18 mouse cellular contexts compared by ENCODE assay signal in genomic region chr9:27477079-27477687, GRCm38 (mm10).
DNase-seq lines count a peak whose midpoint lies in the region; ATAC-seq lines count a peak whose summit lies in the region.
"Had no signal": no experiment of that assay in that cellular context is flagged by ENCODE, and none has a peak within 500 bp of the region (broad histone marks: within the 10 kb centered on the region; RNA-seq: fewer than 3 reads in every experiment).

No protein-coding gene starts in this region.

- H3K9ac ChIP-seq in forebrain, embryonic 15.5 days (replicated peaks) = no peak overlapping the region
- H3K9ac ChIP-seq in forebrain, embryonic 12.5 days = no peak overlapping the region
- H3K9ac ChIP-seq in midbrain, embryonic 11.5 days (ENCODE audit: low read length) = no peak overlapping the region
- no peak overlapping the region for H3K9ac ChIP-seq in hindbrain, embryonic 15.5 days
- no peak overlapping the region for H3K9ac ChIP-seq in neural tube, embryonic 15.5 days (replicated peaks)
- H3K9ac ChIP-seq: heart, embryonic 13.5 days; stomach, embryonic 15.5 days had no signal

- no peaks in the 10 kb centered on the region for H3K9me3 ChIP-seq in forebrain, embryonic 15.5 days
- H3K9me3 ChIP-seq in forebrain, embryonic 12.5 days = no peaks in the 10 kb centered on the region
- H3K9me3 ChIP-seq in midbrain, embryonic 11.5 days (ENCODE audit: control insufficient read depth, low read length) = no peaks in the 10 kb centered on the region
- no peaks in the 10 kb centered on the region for H3K9me3 ChIP-seq in midbrain, embryonic 10.5 days (replicated peaks)
- no peaks in the 10 kb centered on the region for H3K9me3 ChIP-seq in hindbrain, embryonic 15.5 days
- no peaks in the 10 kb centered on the region for H3K9me3 ChIP-seq in neural tube, embryonic 15.5 days (replicated peaks)
- H3K9me3 ChIP-seq: heart, embryonic 13.5 days; stomach, embryonic 15.5 days had no signal

- H3K4me2 ChIP-seq in forebrain, embryonic 15.5 days (replicated peaks) = no peak overlapping the region
- H3K4me2 ChIP-seq in forebrain, embryonic 12.5 days = no peak overlapping the region
- H3K4me2 ChIP-seq in midbrain, embryonic 11.5 days = no peak overlapping the region
- H3K4me2 ChIP-seq in hindbrain, embryonic 15.5 days = no peak overlapping the region
- no peak overlapping the region for H3K4me2 ChIP-seq in neural tube, embryonic 15.5 days
- H3K4me2 ChIP-seq: heart, embryonic 13.5 days; stomach, embryonic 15.5 days had no signal

- no peaks in the 10 kb centered on the region for H3K36me3 ChIP-seq in forebrain, embryonic 15.5 days
- H3K36me3 ChIP-seq in forebrain, embryonic 12.5 days (replicated peaks) = no peaks in the 10 kb centered on the region
- no peaks in the 10 kb centered on the region for H3K36me3 ChIP-seq in midbrain, embryonic 11.5 days (ENCODE audit: control insufficient read depth, insufficient read depth, low read length)
- H3K36me3 ChIP-seq in midbrain, embryonic 10.5 days = no peaks in the 10 kb centered on the region
- no peaks in the 10 kb centered on the region for H3K36me3 ChIP-seq in hindbrain, embryonic 15.5 days
- H3K36me3 ChIP-seq in neural tube, embryonic 15.5 days = no peaks in the 10 kb centered on the region
- H3K36me3 ChIP-seq: heart, embryonic 13.5 days; stomach, embryonic 15.5 days had no signal

- 49% methylated on average over 4 of the region's 4 CpGs for WGBS in forebrain, embryonic 15.5 days
- 63% methylated on average over 4 of the region's 4 CpGs for WGBS in forebrain, embryonic 12.5 days
- WGBS in midbrain, embryonic 11.5 days = 71% methylated on average over 4 of the region's 4 CpGs
- WGBS in midbrain, embryonic 10.5 days = 71% methylated on average over 4 of the region's 4 CpGs
- WGBS in hindbrain, embryonic 15.5 days = 34% methylated on average over 4 of the region's 4 CpGs
- WGBS in neural tube, embryonic 15.5 days = 28% methylated on average over 4 of the region's 4 CpGs

- ATAC-seq in forebrain, embryonic 15.5 days (replicated peaks) = 0 out of 2 replicates have a peak, but pooled peaks have one; percentile 13
- no peak for ATAC-seq in forebrain, embryonic 12.5 days (ENCODE audit: low FRiP score)
- no peak for ATAC-seq in midbrain, embryonic 11.5 days (ENCODE audit: low FRiP score)
- ATAC-seq in hindbrain, embryonic 15.5 days (ENCODE audit: low FRiP score, low read depth) = peak; percentile 68; the same call in 1 of the 2 replicates
- peak; percentile 68; the same call in 1 of the 2 replicates for ATAC-seq in neural tube, embryonic 15.5 days (ENCODE audit: low FRiP score)
- ATAC-seq in monocyte, adult 5-6 weeks (replicated peaks; ENCODE audit: insufficient number of reproducible peaks, low FRiP score, low TSS enrichment, poor library complexity, severe bottlenecking) = no peak

- DNase-seq in midbrain, embryonic 11.5 days (ENCODE audit: low spot score, missing footprints) = peak; percentile 47
- no peak for DNase-seq in midbrain, embryonic 10.5 days (ENCODE audit: low spot score)
- DNase-seq in kidney, postnatal 10 days = no peak
- DNase-seq: adrenal gland, postnatal 25 days; gastrocnemius, postnatal 36 days; kidney, adult 2 months; kidney, postnatal 4 days; lung, postnatal 36 days; right cerebral cortex, adult 18-20 months; spleen, adult 18-20 months had no signal

- H3K27ac ChIP-seq in forebrain, embryonic 15.5 days (replicated peaks) = peak overlapping the region; percentile 43
- no peak overlapping the region for H3K27ac ChIP-seq in forebrain, embryonic 12.5 days
- H3K27ac ChIP-seq in midbrain, embryonic 11.5 days (ENCODE audit: low read depth, low read length) = no peak overlapping the region
- no peak overlapping the region for H3K27ac ChIP-seq in midbrain, embryonic 10.5 days (replicated peaks)
- H3K27ac ChIP-seq in hindbrain, embryonic 15.5 days (replicated peaks) = peak overlapping the region; percentile 15; the same call in 1 of the 2 replicates
- H3K27ac ChIP-seq in neural tube, embryonic 15.5 days (replicated peaks) = no peak overlapping the region
- H3K27ac ChIP-seq: heart, embryonic 13.5 days; left cerebral cortex, adult 2 months; stomach, embryonic 15.5 days had no signal

- peaks cover 7% of the 10 kb centered on the region; the same call in 1 of the 2 replicates for H3K4me1 ChIP-seq in forebrain, embryonic 15.5 days
- no peaks in the 10 kb centered on the region; the same call in 1 of the 2 replicates for H3K4me1 ChIP-seq in forebrain, embryonic 12.5 days
- no peaks in the 10 kb centered on the region for H3K4me1 ChIP-seq in midbrain, embryonic 11.5 days (ENCODE audit: control insufficient read depth, insufficient read depth, low read length)
- H3K4me1 ChIP-seq in midbrain, embryonic 10.5 days = no peaks in the 10 kb centered on the region
- peaks cover 12% of the 10 kb centered on the region for H3K4me1 ChIP-seq in hindbrain, embryonic 15.5 days (replicated peaks)
- peaks cover 11% of the 10 kb centered on the region for H3K4me1 ChIP-seq in neural tube, embryonic 15.5 days
- H3K4me1 ChIP-seq: heart, embryonic 13.5 days; stomach, embryonic 15.5 days had no signal

- no peak overlapping the region for H3K4me3 ChIP-seq in forebrain, embryonic 15.5 days
- H3K4me3 ChIP-seq in forebrain, embryonic 12.5 days (replicated peaks) = no peak overlapping the region
- no peak overlapping the region for H3K4me3 ChIP-seq in midbrain, embryonic 11.5 days (ENCODE audit: low read depth, low read length)
- H3K4me3 ChIP-seq in midbrain, embryonic 10.5 days = no peak overlapping the region
- no peak overlapping the region for H3K4me3 ChIP-seq in hindbrain, embryonic 15.5 days
- H3K4me3 ChIP-seq in neural tube, embryonic 15.5 days (replicated peaks) = no peak overlapping the region
- H3K4me3 ChIP-seq: heart, embryonic 13.5 days; left cerebral cortex, adult 2 months; stomach, embryonic 15.5 days had no signal

- no peaks in the 10 kb centered on the region for H3K27me3 ChIP-seq in forebrain, embryonic 15.5 days
- H3K27me3 ChIP-seq in forebrain, embryonic 12.5 days = no peaks in the 10 kb centered on the region
- no peaks in the 10 kb centered on the region for H3K27me3 ChIP-seq in midbrain, embryonic 11.5 days (ENCODE audit: control insufficient read depth, insufficient read depth, low read length)
- no peaks in the 10 kb centered on the region for H3K27me3 ChIP-seq in midbrain, embryonic 10.5 days (ENCODE audit: low read depth, poor library complexity, severe bottlenecking)
- no peaks in the 10 kb centered on the region for H3K27me3 ChIP-seq in hindbrain, embryonic 15.5 days
- H3K27me3 ChIP-seq in neural tube, embryonic 15.5 days (replicated peaks) = no peaks in the 10 kb centered on the region
- H3K27me3 ChIP-seq: heart, embryonic 13.5 days; stomach, embryonic 15.5 days had no signal

Comparison
In these comparisons a context has a peak if more than half of its experiments do, and no peak if none do; other contexts are left out.
1. ATAC-seq: peak in forebrain, embryonic 15.5 days (single experiment), hindbrain, embryonic 15.5 days (single experiment) and neural tube, embryonic 15.5 days (single experiment); none in forebrain, embryonic 12.5 days (single experiment), midbrain, embryonic 11.5 days (single experiment) and monocyte, adult 5-6 weeks (single experiment).
2. H3K27ac ChIP-seq: peak in forebrain, embryonic 15.5 days (single experiment) and hindbrain, embryonic 15.5 days (single experiment); none in forebrain, embryonic 12.5 days (single experiment), midbrain, embryonic 11.5 days (single experiment), midbrain, embryonic 10.5 days (single experiment) and neural tube, embryonic 15.5 days (single experiment).